Mouse (Mus musculus): ENCODE measurements around the gene Rapgef2. TPM values are rescaled to one million over a fixed set of nuclear protein-coding genes. Genes with fewer than 3 reads are reported as not detected.

The Rapgef2 gene
- polyA plus RNA-seq, 1 experiment from 2014 or later = 3.1 TPM

DNA sequence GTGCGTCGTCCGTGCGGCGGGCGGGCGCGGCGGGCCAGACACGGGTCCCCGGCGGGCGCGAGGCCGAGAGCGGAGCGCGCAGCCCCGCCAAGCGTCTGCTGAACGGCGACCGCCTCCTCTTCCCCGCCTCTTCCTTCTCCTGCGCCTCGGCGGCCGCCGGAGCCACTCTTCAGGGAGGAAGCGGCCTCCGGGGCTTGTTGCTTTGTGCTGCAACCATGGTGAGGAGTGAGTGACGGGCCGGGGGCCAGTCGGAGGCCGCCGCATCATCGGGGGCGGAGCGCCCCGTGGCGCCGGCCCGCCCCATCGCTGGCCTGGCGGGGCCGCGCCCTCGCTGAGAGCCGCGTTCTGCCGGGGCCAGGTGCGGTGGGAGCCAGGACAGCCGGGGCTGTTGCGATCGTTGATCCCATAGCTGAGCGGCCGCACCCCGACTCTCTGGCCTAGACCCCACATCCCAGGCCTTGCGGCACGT lies 825 bp upstream of the Rapgef2 start:
- under 1% methylated on average over 58 of the region's 60 CpGs for WGBS
- H3K4me1 ChIP-seq (replicated peaks; ENCODE audit: control insufficient read depth, insufficient read depth, low read length) = peaks cover 8% of the 10 kb centered on the region

DNA sequence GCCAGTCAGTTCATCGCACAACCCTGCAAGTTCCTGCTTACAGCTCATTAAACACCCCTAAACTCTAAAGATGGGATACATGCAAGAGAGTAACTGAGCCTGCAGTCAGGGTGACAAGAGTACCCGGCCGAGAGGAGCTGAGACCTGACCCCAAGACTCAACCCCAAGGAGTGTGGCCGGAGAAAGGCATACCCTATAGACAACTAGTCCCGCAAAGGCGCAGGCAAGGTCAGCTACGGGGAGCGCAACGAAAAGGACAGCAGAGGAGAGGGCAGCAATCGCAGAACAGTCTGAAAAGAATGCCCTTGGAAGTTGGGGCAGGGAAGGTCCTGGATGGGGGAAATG lies 314 bp downstream of the Rapgef2 start:
- Histone ChIP-seq H3K4me3 (ENCODE audit: low read depth, low read length) (peak overlapping the region; percentile 87), H3K36me3 (ENCODE audit: control insufficient read depth, insufficient read depth, low read length) (no peaks in the 10 kb centered on the region), H3K27ac (ENCODE audit: low read depth, low read length) (no peak overlapping the region; the same call in 1 of the 2 replicates), H3K9me3 (ENCODE audit: control insufficient read depth, low read length) (no peaks in the 10 kb centered on the region), H3K4me1 (replicated peaks; ENCODE audit: control insufficient read depth, insufficient read depth, low read length) (peaks cover 8% of the 10 kb centered on the region), H3K9ac (ENCODE audit: low read depth, low read length) (peak overlapping the region; percentile 84), H3K27me3 (replicated peaks; ENCODE audit: control insufficient read depth, insufficient read depth, low read length) (peaks cover 2% of the 10 kb centered on the region; the same call in 1 of the 2 replicates), H3K4me2 (peak overlapping the region; percentile 90)
- no peak for ATAC-seq (replicated peaks; ENCODE audit: low FRiP score)
- 2% methylated on average over 10 of the region's 10 CpGs for WGBS
- peak; percentile 51 for DNase-seq (ENCODE audit: low spot score)

More for the DNA sequence above, 825 bp upstream of the Rapgef2 start:
- Histone ChIP-seq H3K9me3 (ENCODE audit: control insufficient read depth, low read length) (no peaks in the 10 kb centered on the region), H3K36me3 (ENCODE audit: control insufficient read depth, insufficient read depth, low read length) (no peaks in the 10 kb centered on the region), H3K4me3 (ENCODE audit: low read depth, low read length) (peak overlapping the region; percentile 87), H3K4me2 (peak overlapping the region; percentile 90), H3K9ac (ENCODE audit: low read depth, low read length) (peak overlapping the region; percentile 84), H3K27ac (ENCODE audit: low read depth, low read length) (peak overlapping the region; percentile 80), H3K27me3 (replicated peaks; ENCODE audit: control insufficient read depth, insufficient read depth, low read length) (peaks cover 2% of the 10 kb centered on the region; the same call in 1 of the 2 replicates)
- peak; percentile 89 for DNase-seq (ENCODE audit: low spot score)
- ATAC-seq (replicated peaks; ENCODE audit: low FRiP score) = peak; percentile 98

DNA sequence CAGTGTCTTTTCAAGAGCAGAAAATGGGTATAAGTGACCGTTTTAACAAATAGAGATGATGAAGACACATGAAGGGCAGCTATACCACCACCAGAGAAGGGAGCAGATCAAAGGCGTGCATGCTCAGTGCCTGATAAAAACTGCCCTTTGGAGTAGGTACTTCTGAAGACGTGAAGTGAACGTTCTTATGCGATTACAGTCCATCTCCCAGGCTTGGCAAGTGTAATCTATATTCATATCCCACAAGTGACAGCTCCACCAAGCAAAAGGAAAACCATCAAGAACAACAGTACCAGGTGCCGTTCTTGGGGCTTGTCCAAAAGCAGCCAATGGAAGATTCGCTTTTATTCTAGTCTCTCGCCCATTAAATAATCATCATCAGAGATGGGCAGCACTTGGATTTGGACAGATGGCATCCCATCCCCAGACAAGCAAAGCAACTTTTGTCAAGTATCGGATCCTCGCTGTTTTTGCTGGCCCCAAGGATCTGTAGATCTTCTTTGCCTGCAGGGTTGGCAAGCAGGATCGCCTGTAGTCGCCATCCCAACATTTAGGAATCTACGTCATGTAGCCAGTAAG lies 1.1 kb downstream of the Rapgef2 start:
- Histone ChIP-seq H3K36me3 (ENCODE audit: control insufficient read depth, insufficient read depth, low read length) (no peaks in the 10 kb centered on the region), H3K9me3 (ENCODE audit: control insufficient read depth, low read length) (no peaks in the 10 kb centered on the region), H3K4me3 (ENCODE audit: low read depth, low read length) (peak overlapping the region; percentile 87), H3K4me1 (replicated peaks; ENCODE audit: control insufficient read depth, insufficient read depth, low read length) (peaks cover 8% of the 10 kb centered on the region), H3K27me3 (replicated peaks; ENCODE audit: control insufficient read depth, insufficient read depth, low read length) (peaks cover 2% of the 10 kb centered on the region; the same call in 1 of the 2 replicates), H3K4me2 (peak overlapping the region; percentile 90), H3K27ac (ENCODE audit: low read depth, low read length) (no peak overlapping the region), H3K9ac (ENCODE audit: low read depth, low read length) (no peak overlapping the region; the same call in 1 of the 2 replicates)
- DNase-seq (ENCODE audit: low spot score) (no peak), ATAC-seq (replicated peaks; ENCODE audit: low FRiP score) (no peak)
- WGBS = 73% methylated on average over 13 of the region's 13 CpGs

DNA sequence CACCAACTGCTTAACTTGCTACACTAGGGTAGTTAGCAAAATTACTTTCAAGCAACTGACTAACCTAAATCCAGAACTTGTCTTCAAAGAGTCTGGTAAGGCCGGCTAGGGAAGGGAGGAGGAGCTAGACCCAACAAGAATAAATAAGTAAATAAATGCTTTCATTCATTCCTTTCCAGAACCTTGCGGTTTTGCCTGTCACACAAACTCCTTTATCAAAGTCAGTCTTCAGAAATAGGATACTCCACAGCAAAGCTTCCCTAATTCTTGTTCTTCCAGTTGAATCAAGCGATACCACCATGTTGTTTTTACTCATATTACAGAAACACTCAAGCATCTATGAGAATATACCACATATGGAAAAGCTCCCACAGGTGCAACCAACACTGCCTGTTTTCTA lies 2.3 kb downstream of the Rapgef2 start:
- DNase-seq (ENCODE audit: low spot score) = no peak
- Histone ChIP-seq H3K9me3 (ENCODE audit: control insufficient read depth, low read length) (no peaks in the 10 kb centered on the region), H3K9ac (ENCODE audit: low read depth, low read length) (no peak overlapping the region), H3K27ac (ENCODE audit: low read depth, low read length) (no peak overlapping the region), H3K36me3 (ENCODE audit: control insufficient read depth, insufficient read depth, low read length) (no peaks in the 10 kb centered on the region), H3K4me2 (no peak overlapping the region), H3K4me3 (ENCODE audit: low read depth, low read length) (no peak overlapping the region), H3K27me3 (replicated peaks; ENCODE audit: control insufficient read depth, insufficient read depth, low read length) (peaks cover 2% of the 10 kb centered on the region; the same call in 1 of the 2 replicates), H3K4me1 (replicated peaks; ENCODE audit: control insufficient read depth, insufficient read depth, low read length) (peaks cover 8% of the 10 kb centered on the region)
- no peak for ATAC-seq (replicated peaks; ENCODE audit: low FRiP score)
- 75% methylated on average over 3 of the region's 3 CpGs for WGBS

DNA sequence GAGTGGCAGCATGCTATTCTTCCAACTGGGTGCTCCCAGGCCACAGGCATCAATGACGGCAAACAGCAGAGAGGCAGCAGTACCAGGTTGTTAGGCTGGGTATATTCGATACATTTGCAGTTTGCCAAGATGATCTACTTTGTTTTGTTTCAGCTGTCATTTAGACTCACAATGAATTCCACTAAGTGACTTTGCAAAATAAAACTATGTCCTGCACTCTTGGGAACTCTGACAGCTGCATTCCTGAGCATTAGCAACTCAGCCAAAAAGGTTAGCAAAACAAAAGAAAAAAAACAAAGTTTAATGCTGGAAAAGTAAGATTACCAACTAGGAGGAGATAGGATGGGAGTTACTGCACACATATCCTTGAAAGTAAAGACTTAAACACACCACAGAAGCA lies 3.3 kb downstream of the Rapgef2 start:
- no peak overlapping the region for H3K9ac ChIP-seq (ENCODE audit: low read depth, low read length)

DNA sequence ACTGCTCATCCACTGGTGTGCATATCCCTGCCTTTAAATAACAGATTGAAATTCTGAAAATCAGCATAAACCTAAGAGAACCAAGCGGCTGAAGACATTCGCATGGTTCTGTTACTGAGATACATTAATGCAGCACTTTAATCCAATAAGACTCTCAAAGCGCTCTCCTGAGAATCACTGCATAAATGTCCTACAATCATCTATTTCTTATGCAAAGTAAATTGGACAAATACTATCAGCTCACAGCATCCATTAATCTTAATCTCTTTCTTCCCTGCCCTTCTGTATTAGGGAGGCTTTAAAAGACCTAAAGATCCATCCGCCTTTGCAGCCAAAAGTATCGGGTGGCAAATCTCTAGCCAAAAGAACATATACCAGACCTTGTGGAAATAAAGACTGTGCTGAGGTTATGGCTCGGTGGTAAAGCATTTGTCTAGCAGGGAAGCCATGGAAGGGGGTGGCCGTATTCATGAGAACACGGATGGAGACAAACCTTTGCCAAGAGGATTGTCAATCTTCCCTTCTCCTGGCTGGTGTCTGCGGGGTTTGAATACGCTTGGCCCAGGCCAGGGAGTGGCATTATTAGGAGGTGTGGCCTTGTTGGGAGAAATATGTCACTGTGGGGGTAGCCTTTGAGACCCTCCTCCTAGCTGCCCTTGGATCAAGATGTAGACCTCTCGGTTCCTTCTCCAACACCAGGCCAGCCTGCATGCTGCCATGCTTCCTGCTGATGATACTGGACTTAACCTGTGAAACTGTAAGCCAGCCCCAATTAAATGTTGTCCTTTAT lies 10.3 kb downstream of the Rapgef2 start:
- no peak overlapping the region for H3K4me2 ChIP-seq
- DNase-seq (ENCODE audit: low spot score) (no peak), ATAC-seq (replicated peaks; ENCODE audit: low FRiP score) (no peak)
- no peak overlapping the region for H3K9ac ChIP-seq (ENCODE audit: low read depth, low read length)
- H3K4me1 ChIP-seq (replicated peaks; ENCODE audit: control insufficient read depth, insufficient read depth, low read length) = no peaks in the 10 kb centered on the region
- WGBS = 88% methylated on average over 11 of the region's 11 CpGs
- no peaks in the 10 kb centered on the region for H3K27me3 ChIP-seq (replicated peaks; ENCODE audit: control insufficient read depth, insufficient read depth, low read length)
- H3K4me3 ChIP-seq (ENCODE audit: low read depth, low read length) = no peak overlapping the region
- no peaks in the 10 kb centered on the region for H3K9me3 ChIP-seq (ENCODE audit: control insufficient read depth, low read length)
- H3K36me3 ChIP-seq (ENCODE audit: control insufficient read depth, insufficient read depth, low read length) = no peaks in the 10 kb centered on the region
- H3K27ac ChIP-seq (ENCODE audit: low read depth, low read length) = no peak overlapping the region

More for the DNA sequence above, 3.3 kb downstream of the Rapgef2 start:
- Histone ChIP-seq H3K9me3 (ENCODE audit: control insufficient read depth, low read length) (no peaks in the 10 kb centered on the region), H3K4me2 (no peak overlapping the region), H3K27me3 (replicated peaks; ENCODE audit: control insufficient read depth, insufficient read depth, low read length) (0 out of 2 replicates have a peak, but pooled peaks cover 2% of the 10 kb centered on the region), H3K27ac (ENCODE audit: low read depth, low read length) (no peak overlapping the region), H3K36me3 (ENCODE audit: control insufficient read depth, insufficient read depth, low read length) (no peaks in the 10 kb centered on the region), H3K4me1 (replicated peaks; ENCODE audit: control insufficient read depth, insufficient read depth, low read length) (peaks cover 8% of the 10 kb centered on the region), H3K4me3 (ENCODE audit: low read depth, low read length) (no peak overlapping the region)
- WGBS = 71% methylated on average over 2 of the region's 2 CpGs
- DNase-seq (ENCODE audit: low spot score) = no peak
- no peak for ATAC-seq (replicated peaks; ENCODE audit: low FRiP score)

DNA sequence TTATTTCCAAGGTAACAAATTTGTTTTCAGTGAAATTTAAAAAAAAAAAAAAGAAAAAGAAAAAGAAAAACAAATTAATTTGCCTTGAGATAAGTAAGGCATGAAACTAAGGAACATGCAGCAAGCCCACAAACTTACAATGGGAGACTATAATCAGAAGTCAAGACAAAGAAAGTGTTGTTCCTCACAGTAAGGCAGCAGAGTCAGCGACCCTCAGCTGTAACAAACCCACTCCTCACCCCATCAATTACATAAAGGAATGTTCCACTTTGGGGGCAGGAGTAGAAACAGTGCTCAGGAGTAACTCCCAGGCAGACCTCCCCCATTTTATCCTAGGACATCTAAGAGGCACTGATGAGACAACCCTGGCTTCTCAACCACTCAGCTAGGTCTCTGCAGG lies 13.0 kb downstream of the Rapgef2 start:
- no peaks in the 10 kb centered on the region for H3K36me3 ChIP-seq (ENCODE audit: control insufficient read depth, insufficient read depth, low read length)
- H3K4me1 ChIP-seq (replicated peaks; ENCODE audit: control insufficient read depth, insufficient read depth, low read length) = no peaks in the 10 kb centered on the region
- no peak overlapping the region for H3K9ac ChIP-seq (ENCODE audit: low read depth, low read length)
- no peak overlapping the region for H3K27ac ChIP-seq (ENCODE audit: low read depth, low read length)
- H3K4me3 ChIP-seq (ENCODE audit: low read depth, low read length) = no peak overlapping the region
- H3K27me3 ChIP-seq (replicated peaks; ENCODE audit: control insufficient read depth, insufficient read depth, low read length) = no peaks in the 10 kb centered on the region
- no peaks in the 10 kb centered on the region for H3K9me3 ChIP-seq (ENCODE audit: control insufficient read depth, low read length)
- ATAC-seq (replicated peaks; ENCODE audit: low FRiP score) (no peak), DNase-seq (ENCODE audit: low spot score) (no peak)
- H3K4me2 ChIP-seq = no peak overlapping the region
- WGBS = 27% methylated on average over 1 of the region's 1 CpGs

DNA sequence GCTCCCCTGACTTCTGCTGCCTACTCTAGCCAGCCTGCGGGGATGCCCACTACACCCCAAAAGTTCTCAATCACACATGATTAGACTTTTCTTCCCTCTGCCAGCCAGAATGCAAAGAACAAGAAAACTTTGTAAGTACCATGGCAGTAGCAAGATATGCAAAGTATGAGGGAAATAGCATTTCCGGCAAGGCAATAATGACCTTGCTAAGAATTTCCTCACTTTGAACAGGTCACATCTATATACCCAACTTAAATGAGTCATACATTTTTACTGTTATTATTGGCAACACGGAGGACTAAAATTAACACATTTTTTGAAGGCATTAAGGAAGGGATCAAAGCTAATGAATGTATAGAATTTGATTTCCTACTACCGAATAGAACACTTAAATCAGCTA lies 13.4 kb downstream of the Rapgef2 start:
- Histone ChIP-seq H3K4me3 (ENCODE audit: low read depth, low read length) (no peak overlapping the region), H3K27ac (ENCODE audit: low read depth, low read length) (no peak overlapping the region), H3K9me3 (ENCODE audit: control insufficient read depth, low read length) (no peaks in the 10 kb centered on the region), H3K9ac (ENCODE audit: low read depth, low read length) (no peak overlapping the region), H3K4me1 (replicated peaks; ENCODE audit: control insufficient read depth, insufficient read depth, low read length) (no peaks in the 10 kb centered on the region), H3K4me2 (no peak overlapping the region), H3K36me3 (ENCODE audit: control insufficient read depth, insufficient read depth, low read length) (no peaks in the 10 kb centered on the region), H3K27me3 (replicated peaks; ENCODE audit: control insufficient read depth, insufficient read depth, low read length) (no peaks in the 10 kb centered on the region)
- 80% methylated on average over 4 of the region's 4 CpGs for WGBS
- DNase-seq (ENCODE audit: low spot score) (no peak), ATAC-seq (replicated peaks; ENCODE audit: low FRiP score) (no peak)
